Mouse (Mus musculus) limb, embryonic 11.5 days (tissue): ENCODE measurements around the gene Kdm5a. TPM values are rescaled to one million over a fixed set of nuclear protein-coding genes. Genes with fewer than 3 reads are reported as not detected.
A peak's percentile ranks its signal among the peaks of the same experiment; 100 is the strongest.

Source experiments
- ATAC-seq: fragments of 200-750 bp; cut with Nextera tagmentation; 2 replicates; pipeline ENCODE4 v1.8.0; 2017; ENCODE audit warnings: low read depth; ENCODE audit not compliant: insufficient number of reproducible peaks, low FRiP score, low TSS enrichment
- DNase-seq: peaks from one replicate; pipeline ENCODE4 v3.0.0-alpha.2; 2015; ENCODE audit warnings: low spot score
- H3K27ac ChIP-seq: fragments of 300-500 bp; sonication (generic); replicated peaks from 2 replicates; pipeline ENCODE4 v1.5.1; 2014; ENCODE audit warnings: low read depth, mild to moderate bottlenecking, low read length
- H3K27me3 ChIP-seq: fragments of 300-500 bp; sonication (generic); 2 replicates; pipeline ENCODE4 v1.6.1; 2014; ENCODE audit warnings: mild to moderate bottlenecking, low read length, mixed read lengths; ENCODE audit not compliant: control insufficient read depth, insufficient read depth
- H3K36me3 ChIP-seq: fragments of 300-500 bp; sonication (generic); 2 replicates; pipeline ENCODE4 v1.6.1; 2014; ENCODE audit warnings: mild to moderate bottlenecking, low read length, moderate library complexity, mixed read lengths; ENCODE audit not compliant: control insufficient read depth, insufficient read depth
- H3K4me1 ChIP-seq: fragments of 300-500 bp; sonication (generic); 2 replicates; pipeline ENCODE4 v1.6.1; 2014; ENCODE audit warnings: low read length, mixed read lengths; ENCODE audit not compliant: control insufficient read depth, insufficient read depth
- H3K4me2 ChIP-seq: fragments of 300-500 bp; sonication (generic); 2 replicates; pipeline ENCODE4 v1.6.1; 2014; ENCODE audit warnings: low read depth, mild to moderate bottlenecking, moderate library complexity; ENCODE audit not compliant: severe bottlenecking
- H3K4me3 ChIP-seq: fragments of 300-500 bp; sonication (generic); 2 replicates; pipeline ENCODE4 v1.5.1; 2014; ENCODE audit warnings: low read depth, low read length
- H3K9ac ChIP-seq: fragments of 300-500 bp; sonication (generic); 2 replicates; pipeline ENCODE4 v1.6.1; 2014; ENCODE audit warnings: mild to moderate bottlenecking, low read length
- H3K9me3 ChIP-seq: fragments of 300-500 bp; sonication (generic); 2 replicates; pipeline ENCODE4 v1.6.1; 2016; ENCODE audit warnings: low read length; ENCODE audit not compliant: control insufficient read depth
- WGBS: fragments of 180-500 bp; shearing (Covaris S2); extraction: QIAGEN DNeasy Blood & Tissue Kit; methylation state at CpG from one replicate; pipeline ENCODE4 v1.1.7; 2014; 5-methylcytosine and 5-hydroxymethylcytosine counted together
- polyA plus RNA-seq: library from polyadenylated mRNA; unstranded; fragments of >200 nt; fragmentation: Nextera tagmentation; extraction: Ambion mirVana; gene quantifications from 2 replicates; pipeline ENCODE4 v1.2.1, GENCODE M21; 2014

Kdm5a gene
- polyA plus RNA-seq, 1 experiment from 2014 or later = 51.7 TPM

DNA sequence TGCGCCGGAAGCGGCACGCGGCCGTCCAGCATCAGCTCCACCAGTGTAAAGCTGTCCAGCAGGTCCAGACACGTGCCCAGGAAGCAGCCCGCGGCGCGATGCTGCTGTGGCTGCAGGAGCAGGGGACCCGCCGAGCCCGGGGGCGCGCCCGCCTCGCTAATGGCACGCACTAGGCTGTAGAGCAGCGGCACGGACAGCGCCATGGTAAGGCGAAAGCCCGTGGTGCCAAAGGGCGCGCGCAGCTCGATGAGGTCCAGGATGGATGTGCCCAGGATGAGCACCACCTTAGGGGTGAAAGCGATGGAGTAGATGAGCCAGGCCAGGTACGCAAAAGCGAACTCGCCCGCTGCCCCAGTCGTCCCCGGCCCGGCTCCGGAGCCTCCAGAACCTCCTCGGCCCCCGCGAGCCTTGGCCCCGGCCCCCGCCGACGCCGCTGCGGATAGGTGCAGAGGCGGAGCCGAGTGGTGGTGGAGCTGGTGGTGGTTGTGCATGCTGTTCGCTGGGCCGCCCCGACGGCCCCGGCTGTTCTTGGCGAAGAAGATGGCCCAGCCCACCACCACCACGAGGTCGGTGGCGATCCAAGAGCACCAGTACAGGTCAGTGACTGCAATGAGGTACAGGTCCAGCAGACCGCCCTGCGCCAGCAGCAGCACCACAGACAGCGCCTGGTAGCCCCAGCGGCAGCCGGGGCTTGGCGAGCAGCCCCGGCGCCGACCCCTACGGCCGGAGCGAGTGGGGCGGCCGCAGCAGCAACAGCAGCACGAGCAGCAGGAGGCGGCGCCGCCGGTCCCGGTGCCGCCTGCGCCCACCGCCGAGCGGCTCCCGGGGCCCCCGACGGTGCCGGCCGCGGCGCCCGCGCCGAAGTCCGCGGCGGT, 128.8 kb downstream of the Kdm5a start:
- Histone ChIP-seq H3K27ac (no peak overlapping the region), H3K27me3 (peaks cover 29% of the 10 kb centered on the region)

DNA sequence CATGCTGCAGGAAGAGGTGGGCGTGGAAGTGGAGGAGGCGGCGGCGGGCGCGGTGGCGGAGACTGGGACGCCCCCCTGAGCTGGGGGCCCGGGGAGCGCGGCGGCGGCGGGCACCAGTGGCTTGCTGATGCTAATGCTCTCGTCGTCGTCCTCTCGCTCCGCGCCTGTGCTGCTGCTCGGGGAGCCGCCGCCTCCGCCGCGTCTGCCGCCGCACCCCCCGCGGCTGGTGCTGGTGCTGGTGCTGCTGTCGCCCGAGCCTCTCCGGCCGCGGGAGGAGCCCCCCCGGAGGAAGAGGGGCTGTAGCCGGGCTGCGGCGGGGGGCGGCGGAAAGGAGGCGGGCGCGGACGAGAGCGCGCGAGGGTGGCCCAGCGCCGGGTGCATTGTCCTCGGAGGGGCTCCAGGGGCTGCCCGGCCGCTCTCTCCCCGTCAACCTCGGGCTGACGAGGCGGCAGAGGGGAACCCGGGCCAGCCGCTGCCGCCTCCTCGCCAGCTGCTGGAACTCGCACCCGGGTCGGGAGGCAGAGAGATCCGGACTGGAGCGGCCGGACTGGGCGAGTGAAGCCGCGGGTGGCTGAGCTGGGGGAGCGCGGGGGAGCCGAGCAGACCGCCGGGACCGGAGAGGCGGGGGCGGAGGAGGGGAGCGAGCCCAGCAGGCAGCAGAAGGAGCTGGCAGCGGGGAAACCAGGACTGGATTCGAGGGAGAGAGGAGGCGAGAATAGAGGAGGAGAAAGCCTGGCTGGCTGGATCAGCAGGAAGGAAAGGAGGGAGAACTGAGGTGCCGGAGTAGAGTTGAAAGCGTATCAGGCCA, 129.7 kb downstream of the Kdm5a start, which contains the start of gene Tmem121b:
Tmem121b (minus strand) TSS at position 434 of the 808 bp plus-strand sequence.
- no peaks in the 10 kb centered on the region for H3K9me3 ChIP-seq
- peak; percentile 61 for ATAC-seq
- peak within 1 kb of the TSS; percentile 72 for H3K4me3 ChIP-seq
- under 1% methylated on average over 69 of the region's 84 CpGs for WGBS
- no peak within 1 kb of the TSS for H3K27ac ChIP-seq
- peak within 1 kb of the TSS; percentile 63 for H3K9ac ChIP-seq
- peak within 1 kb of the TSS; percentile 99 for H3K4me2 ChIP-seq
- peak; percentile 84 for DNase-seq
- H3K4me1 ChIP-seq = peaks cover 15% of the 10 kb centered on the region
- peaks cover 29% of the 10 kb centered on the region for H3K27me3 ChIP-seq
- no peaks in the 10 kb centered on the region for H3K36me3 ChIP-seq

More for the DNA sequence above, 128.8 kb downstream of the Kdm5a start:
- peaks cover 15% of the 10 kb centered on the region for H3K4me1 ChIP-seq
- peak; percentile 67 for DNase-seq
- peak overlapping the region; percentile 72 for H3K4me3 ChIP-seq
- 1% methylated on average over 85 of the region's 95 CpGs for WGBS
- no peaks in the 10 kb centered on the region for H3K36me3 ChIP-seq
- no peaks in the 10 kb centered on the region for H3K9me3 ChIP-seq
- ATAC-seq = peak; percentile 26; the same call in 1 of the 2 replicates
- H3K4me2 ChIP-seq = peak overlapping the region; percentile 99
- peak overlapping the region; percentile 63 for H3K9ac ChIP-seq

Other genes with a start within 250 kb of the Kdm5a start
- gene D330020A13Rik, start 69.8 kb upstream of the Kdm5a start, polyA plus RNA-seq = not detected in 2 replicates
- gene B4galnt3, start 69.6 kb upstream of the Kdm5a start, polyA plus RNA-seq = 0.13 and 0.19 TPM in 2 replicates
- 29.2 and 30.6 TPM in 2 replicates for gene Ccdc77, start 250 bp downstream of the Kdm5a start, polyA plus RNA-seq
- 1.3 and 1.9 TPM in 2 replicates for gene Il17ra, start 99.1 kb downstream of the Kdm5a start, polyA plus RNA-seq
- 0.14 and 0.15 TPM in 2 replicates for gene Tmem121b, start 129.7 kb downstream of the Kdm5a start, polyA plus RNA-seq
- gene Hdhd5, start 167.2 kb downstream of the Kdm5a start, polyA plus RNA-seq = 16.8 and 19.8 TPM in 2 replicates